Mouse (Mus musculus) cerebellum, adult 2 months (tissue): Measurements from ENCODE around the gene Kifc3. TPM values are rescaled to one million over a fixed set of nuclear protein-coding genes. Genes with fewer than 3 reads are reported as not detected.
"Not testable (repeated sequence)": the region's sequence is repeated elsewhere in the genome, so short reads cannot be mapped to it uniquely, and the experiment has no call there.

Experiments used
- DNase-seq, 2 experiments: peaks; one replicate each; pipeline ENCODE4 v3.0.0; 2021
- H3K27ac ChIP-seq: fragments of 200-500 bp; 2 replicates; pipeline ENCODE4 v1.5.1; 2012; ENCODE audit warnings: low read length, control low read depth, inconsistent platforms; ENCODE audit not compliant: insufficient read depth
- H3K27me3 ChIP-seq: fragments of 200-500 bp; 2 replicates; pipeline ENCODE4 v1.6.1; 2012; ENCODE audit warnings: inconsistent platforms, mild to moderate bottlenecking, low read length, moderate library complexity; ENCODE audit not compliant: control insufficient read depth, insufficient read depth
- H3K4me1 ChIP-seq: fragments of 200-500 bp; 2 replicates; pipeline ENCODE4 v1.6.1; 2011; ENCODE audit warnings: low read length; ENCODE audit not compliant: control insufficient read depth, insufficient read depth
- H3K4me3 ChIP-seq: fragments of 200-500 bp; replicated peaks from 2 replicates; pipeline ENCODE3; 2011; ENCODE audit warnings: mild to moderate bottlenecking, low read depth, low read length, control low read depth; ENCODE audit not compliant: insufficient read depth
- CTCF ChIP-seq: fragments of 200-500 bp; IDR thresholded peaks from 2 replicates; pipeline ENCODE4 v1.5.1; 2011; ENCODE audit warnings: low read depth, mild to moderate bottlenecking, control low read depth, low read length, moderate library complexity, borderline replicate concordance; ENCODE audit not compliant: insufficient read depth
- POLR2A ChIP-seq: fragments of 200-500 bp; IDR thresholded peaks from 2 replicates; pipeline ENCODE4 v1.6.1; 2011; ENCODE audit warnings: low read length, control low read depth, borderline replicate concordance; ENCODE audit not compliant: insufficient read depth
- WGBS: fragments of 180-500 bp; shearing (Covaris S2); methylation state at CpG from one replicate; pipeline ENCODE4 v1.1.7; 2018; 5-methylcytosine and 5-hydroxymethylcytosine counted together
- polyA plus RNA-seq: library from polyadenylated mRNA; depleted of rRNA; stranded (reverse); fragments of >200 nt; gene quantifications from 2 replicates; pipeline ENCODE4 v1.2.3, GENCODE M21; 2012

Kifc3 gene
- polyA plus RNA-seq, 1 experiment = 56.8 TPM

GRCm38 (mm10) chr8:95235683-95236082, 33.1 kb upstream of the Kifc3 start:
- peak; percentile 43 to 72 for DNase-seq
- 6% methylated on average over 3 of the region's 3 CpGs for WGBS

GRCm38 (mm10) chr8:95230086-95230485, 27.5 kb upstream of the Kifc3 start:
- not testable (repeated sequence) for H3K27ac ChIP-seq, H3K4me3 ChIP-seq, H3K27me3 ChIP-seq, DNase-seq, H3K4me1 ChIP-seq
- 94% methylated on average over 9 of the region's 9 CpGs for WGBS

More at GRCm38 (mm10) chr8:95235683-95236082, 33.1 kb upstream of the Kifc3 start:
- TF ChIP-seq POLR2A = no peak
- TF ChIP-seq CTCF = peak; percentile 75
- H3K4me1 ChIP-seq = no peaks in the 10 kb centered on the region
- H3K27ac ChIP-seq = no peak overlapping the region
- H3K4me3 ChIP-seq = no peak overlapping the region
- no peaks in the 10 kb centered on the region for H3K27me3 ChIP-seq

- WGBS = 66% methylated on average over 2 of the region's 2 CpGs
- TF ChIP-seq CTCF (no peak), POLR2A (no peak)
- Histone ChIP-seq H3K4me3 (no peak overlapping the region), H3K27ac (no peak overlapping the region), H3K4me1 (no peaks in the 10 kb centered on the region), H3K27me3 (no peaks in the 10 kb centered on the region)
- DNase-seq = no peak
Measured at GRCm38 (mm10) chr8:95227151-95227468, 24.5 kb upstream of the Kifc3 start.

GRCm38 (mm10) chr8:95226251-95227150, 23.9 kb upstream of the Kifc3 start:
- TF ChIP-seq CTCF (no peak), POLR2A (no peak)
- Histone ChIP-seq H3K27ac (no peak overlapping the region), H3K27me3 (no peaks in the 10 kb centered on the region), H3K4me3 (no peak overlapping the region), H3K4me1 (no peaks in the 10 kb centered on the region)
- DNase-seq = no peak
- WGBS = 57% methylated on average over 7 of the region's 7 CpGs

GRCm38 (mm10) chr8:95223969-95224368, 21.4 kb upstream of the Kifc3 start:
- no peak for DNase-seq
- WGBS = 93% methylated on average over 5 of the region's 5 CpGs
- no peaks in the 10 kb centered on the region for H3K4me1 ChIP-seq
- H3K4me3 ChIP-seq = no peak overlapping the region
- H3K27me3 ChIP-seq = no peaks in the 10 kb centered on the region
- no peak overlapping the region for H3K27ac ChIP-seq
- TF ChIP-seq POLR2A (no peak), CTCF (no peak)

- H3K27me3 ChIP-seq = no peaks in the 10 kb centered on the region
- TF ChIP-seq POLR2A (no peak), CTCF (no peak)
- 67% methylated on average over 2 of the region's 2 CpGs for WGBS
- no peak overlapping the region for H3K4me3 ChIP-seq
- no peaks in the 10 kb centered on the region for H3K4me1 ChIP-seq
- DNase-seq = no peak
- H3K27ac ChIP-seq = no peak overlapping the region
Measured at GRCm38 (mm10) chr8:95221045-95221444, 18.4 kb upstream of the Kifc3 start.

GRCm38 (mm10) chr8:95220571-95220998, 18.0 kb upstream of the Kifc3 start:
- 61% methylated on average over 7 of the region's 7 CpGs for WGBS

GRCm38 (mm10) chr8:95219623-95220022, 17.0 kb upstream of the Kifc3 start:
- WGBS = 84% methylated on average over 8 of the region's 8 CpGs
- TF ChIP-seq CTCF (no peak), POLR2A (no peak)
- Histone ChIP-seq H3K4me3 (no peak overlapping the region), H3K4me1 (no peaks in the 10 kb centered on the region), H3K27me3 (no peaks in the 10 kb centered on the region), H3K27ac (no peak overlapping the region)
- DNase-seq = no peak

More at GRCm38 (mm10) chr8:95220571-95220998, 18.0 kb upstream of the Kifc3 start:
- Histone ChIP-seq H3K4me1 (no peaks in the 10 kb centered on the region), H3K27me3 (no peaks in the 10 kb centered on the region), H3K27ac (no peak overlapping the region), H3K4me3 (no peak overlapping the region)
- TF ChIP-seq CTCF = no peak
- TF ChIP-seq POLR2A = no peak
- no peak for DNase-seq
